Mouse (Mus musculus) kidney, embryonic 16.5 days (tissue): ENCODE results near the gene Glb1l3. TPM values are rescaled to one million over a fixed set of nuclear protein-coding genes. Genes with fewer than 3 reads are reported as not detected.
"Not testable (repeated sequence)": the region's sequence is repeated elsewhere in the genome, so short reads cannot be mapped to it uniquely, and the experiment has no call there.

Experiments used
- ATAC-seq: fragments of 200-750 bp; cut with Nextera tagmentation; 2 replicates; pipeline ENCODE4 v1.8.0; 2017; ENCODE audit warnings: moderate TSS enrichment; ENCODE audit not compliant: low FRiP score, low TSS enrichment
- H3K27ac ChIP-seq: fragments of 300-500 bp; sonication (generic); 2 replicates; pipeline ENCODE4 v1.5.1; 2014; ENCODE audit warnings: low read length
- H3K27me3 ChIP-seq: fragments of 300-500 bp; sonication (generic); 2 replicates; pipeline ENCODE4 v1.6.1; 2014; ENCODE audit warnings: low read length, control low read depth, mixed read lengths; ENCODE audit not compliant: insufficient read depth
- H3K36me3 ChIP-seq: fragments of 300-500 bp; sonication (generic); 2 replicates; pipeline ENCODE4 v1.6.1; 2014; ENCODE audit warnings: low read length, control low read depth, mixed read lengths; ENCODE audit not compliant: insufficient read depth
- H3K4me1 ChIP-seq: fragments of 300-500 bp; sonication (generic); 2 replicates; pipeline ENCODE4 v1.6.1; 2014; ENCODE audit warnings: low read length, control low read depth, mixed read lengths; ENCODE audit not compliant: insufficient read depth
- H3K4me2 ChIP-seq: fragments of 300-500 bp; sonication (generic); replicated peaks from 2 replicates; pipeline ENCODE4 v1.6.1; 2014; ENCODE audit warnings: low read depth, low read length
- H3K4me3 ChIP-seq: fragments of 300-500 bp; sonication (generic); 2 replicates; pipeline ENCODE4 v1.5.1; 2014; ENCODE audit warnings: mild to moderate bottlenecking, low read length
- H3K9ac ChIP-seq: fragments of 300-500 bp; sonication (generic); replicated peaks from 2 replicates; pipeline ENCODE4 v1.6.1; 2014; ENCODE audit warnings: low read length
- H3K9me3 ChIP-seq: fragments of 300-500 bp; sonication (generic); 2 replicates; pipeline ENCODE4 v1.6.1; 2016; ENCODE audit warnings: low read length, control low read depth
- WGBS: fragments of 180-500 bp; shearing (Covaris S2); extraction: QIAGEN DNeasy Blood & Tissue Kit; methylation state at CpG from one replicate; pipeline ENCODE4 v1.1.7; 2014; 5-methylcytosine and 5-hydroxymethylcytosine counted together
- polyA plus RNA-seq: library from polyadenylated mRNA; unstranded; fragments of >200 nt; fragmentation: Nextera tagmentation; extraction: Ambion mirVana; gene quantifications from 2 replicates; pipeline ENCODE4 v1.2.1, GENCODE M21; 2015

Gene Glb1l3
- polyA plus RNA-seq, result not detected in 2 replicates

DNA sequence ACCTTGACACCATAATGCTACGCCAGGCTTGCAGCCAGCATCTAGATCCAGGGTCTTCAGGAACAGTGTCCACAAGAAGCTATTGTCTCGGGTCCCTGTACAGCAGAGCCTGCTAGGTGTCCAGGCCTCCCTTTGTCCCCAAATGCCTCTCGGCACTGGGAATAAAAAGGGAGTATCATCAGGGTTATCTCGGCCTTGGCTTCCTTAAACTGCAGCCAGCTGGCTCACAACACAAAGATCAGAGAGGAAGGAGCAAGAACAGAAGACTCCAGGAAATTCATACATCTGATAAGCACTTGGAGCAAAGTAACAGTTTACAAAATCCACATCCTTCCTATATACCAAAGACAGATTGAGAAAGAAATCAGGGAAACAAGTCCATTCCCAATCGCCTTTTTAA lies at the start of gene Glb1l3:
Gene Glb1l3 (minus strand): TSS at position 140 of the 400 bp plus-strand sequence.
- WGBS, result 67% methylated on average over 5 of the region's 5 CpGs
- ATAC-seq, result no peak
- Histone ChIP-seq H3K36me3 (no peaks in the 10 kb centered on the region), H3K4me1 (no peaks in the 10 kb centered on the region), H3K9me3 (no peaks in the 10 kb centered on the region), H3K4me3 (no peak within 1 kb of the TSS), H3K27me3 (no peaks in the 10 kb centered on the region), H3K27ac (no peak within 1 kb of the TSS), H3K4me2 (no peak within 1 kb of the TSS), H3K9ac (no peak within 1 kb of the TSS)

DNA sequence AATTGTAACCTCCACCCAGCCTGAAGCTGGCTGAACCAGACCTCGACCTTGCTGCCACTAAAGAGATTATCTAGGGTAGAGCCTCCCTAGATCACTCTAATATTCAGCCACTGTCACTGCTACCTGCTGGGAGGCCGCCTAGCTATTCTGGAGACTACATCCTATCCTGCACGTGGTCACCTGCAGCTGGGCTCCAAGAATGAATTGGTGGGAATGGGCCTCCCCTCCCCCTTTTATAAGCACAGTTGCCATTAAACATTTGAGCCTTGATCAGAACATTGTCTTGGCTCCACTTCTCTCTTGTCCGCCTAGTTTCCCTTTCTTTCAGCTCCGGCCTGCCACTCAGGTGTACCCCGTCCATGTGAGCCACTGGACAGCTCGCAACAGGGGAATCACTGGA lies 9.2 kb upstream of the Glb1l3 start:
- H3K4me3 ChIP-seq, H3K27ac ChIP-seq, H3K4me2 ChIP-seq, H3K9ac ChIP-seq, H3K4me1 ChIP-seq, ATAC-seq, H3K27me3 ChIP-seq, H3K36me3 ChIP-seq, H3K9me3 ChIP-seq: not testable (repeated sequence)
- 83% methylated on average over 7 of the region's 7 CpGs for WGBS

DNA sequence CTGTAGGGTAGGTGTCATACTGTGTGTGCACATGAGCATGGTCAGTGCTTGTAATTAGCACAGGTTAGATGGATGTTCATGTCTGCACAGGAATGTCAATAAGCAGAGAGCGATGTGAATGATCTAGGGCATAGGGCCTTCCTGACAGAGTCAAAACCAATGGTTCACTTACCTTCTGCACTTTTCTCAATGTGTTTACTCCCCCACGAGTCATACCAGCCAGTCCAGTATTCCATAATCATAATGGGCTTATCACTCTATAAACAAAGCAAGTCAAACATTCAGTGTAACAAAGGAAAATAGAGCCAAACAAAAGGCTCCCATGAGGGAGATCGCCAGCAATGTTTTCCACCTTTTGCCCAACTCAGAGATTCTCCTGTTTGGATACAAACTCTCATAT lies 29.6 kb downstream of the Glb1l3 start:
- no peak for ATAC-seq
- no peaks in the 10 kb centered on the region for H3K36me3 ChIP-seq

DNA sequence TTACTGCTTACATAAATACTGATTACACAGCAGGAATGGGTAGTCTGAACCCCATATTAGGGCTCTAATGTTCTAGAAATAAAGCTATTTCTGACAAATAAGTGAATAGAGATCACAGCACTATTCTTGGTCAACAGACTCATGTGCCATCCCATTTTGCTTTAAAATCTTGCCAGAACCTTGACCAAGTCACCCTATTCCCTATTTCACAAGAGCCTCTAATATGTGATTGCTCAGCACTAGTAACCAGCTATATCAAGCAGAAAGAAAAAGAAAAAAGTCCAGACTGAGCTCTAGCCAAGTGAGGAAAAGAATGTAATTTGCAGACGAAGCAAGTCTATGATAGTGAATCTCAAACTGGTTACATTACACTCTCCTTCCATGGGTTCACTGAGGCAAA lies 40.7 kb downstream of the Glb1l3 start:
- Histone ChIP-seq H3K36me3 (no peaks in the 10 kb centered on the region), H3K27me3 (no peaks in the 10 kb centered on the region), H3K9me3 (no peaks in the 10 kb centered on the region), H3K4me3 (no peak overlapping the region), H3K4me2 (no peak overlapping the region), H3K4me1 (no peaks in the 10 kb centered on the region), H3K9ac (no peak overlapping the region), H3K27ac (no peak overlapping the region)
- ATAC-seq, result no peak
- WGBS, result 44% methylated on average over 1 of the region's 1 CpGs

More for the DNA sequence above, 29.6 kb downstream of the Glb1l3 start:
- Histone ChIP-seq H3K4me3 (no peak overlapping the region), H3K9ac (no peak overlapping the region), H3K9me3 (no peaks in the 10 kb centered on the region), H3K27me3 (no peaks in the 10 kb centered on the region), H3K4me1 (no peaks in the 10 kb centered on the region), H3K27ac (no peak overlapping the region), H3K4me2 (no peak overlapping the region)
- WGBS, result 87% methylated on average over 3 of the region's 3 CpGs

DNA sequence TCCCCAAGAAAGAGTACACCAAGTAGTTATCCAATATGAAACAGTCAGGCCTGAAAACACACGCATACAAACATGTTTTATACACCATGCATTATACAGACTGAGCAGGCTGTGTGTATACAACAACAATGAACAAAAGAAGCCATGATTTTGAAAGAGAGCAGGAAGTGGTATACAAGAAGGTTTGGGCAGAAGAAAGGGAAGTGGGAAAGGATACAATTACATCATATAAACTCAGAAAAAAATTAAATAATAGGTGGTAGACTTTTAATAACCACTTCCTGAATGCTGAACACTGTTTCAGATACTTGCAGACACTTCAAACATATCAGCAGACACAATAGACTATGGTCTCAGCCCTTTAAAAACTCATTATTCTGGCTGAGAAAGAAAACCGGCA lies 52.0 kb downstream of the Glb1l3 start:
- Histone ChIP-seq H3K4me2 (no peak overlapping the region), H3K36me3 (no peaks in the 10 kb centered on the region), H3K27ac (no peak overlapping the region), H3K27me3 (no peaks in the 10 kb centered on the region), H3K4me3 (no peak overlapping the region), H3K4me1 (0 out of 2 replicates have a peak, but pooled peaks cover 6% of the 10 kb centered on the region), H3K9ac (no peak overlapping the region), H3K9me3 (no peaks in the 10 kb centered on the region)
- ATAC-seq, result no peak
- WGBS, result 77% methylated on average over 2 of the region's 2 CpGs

DNA sequence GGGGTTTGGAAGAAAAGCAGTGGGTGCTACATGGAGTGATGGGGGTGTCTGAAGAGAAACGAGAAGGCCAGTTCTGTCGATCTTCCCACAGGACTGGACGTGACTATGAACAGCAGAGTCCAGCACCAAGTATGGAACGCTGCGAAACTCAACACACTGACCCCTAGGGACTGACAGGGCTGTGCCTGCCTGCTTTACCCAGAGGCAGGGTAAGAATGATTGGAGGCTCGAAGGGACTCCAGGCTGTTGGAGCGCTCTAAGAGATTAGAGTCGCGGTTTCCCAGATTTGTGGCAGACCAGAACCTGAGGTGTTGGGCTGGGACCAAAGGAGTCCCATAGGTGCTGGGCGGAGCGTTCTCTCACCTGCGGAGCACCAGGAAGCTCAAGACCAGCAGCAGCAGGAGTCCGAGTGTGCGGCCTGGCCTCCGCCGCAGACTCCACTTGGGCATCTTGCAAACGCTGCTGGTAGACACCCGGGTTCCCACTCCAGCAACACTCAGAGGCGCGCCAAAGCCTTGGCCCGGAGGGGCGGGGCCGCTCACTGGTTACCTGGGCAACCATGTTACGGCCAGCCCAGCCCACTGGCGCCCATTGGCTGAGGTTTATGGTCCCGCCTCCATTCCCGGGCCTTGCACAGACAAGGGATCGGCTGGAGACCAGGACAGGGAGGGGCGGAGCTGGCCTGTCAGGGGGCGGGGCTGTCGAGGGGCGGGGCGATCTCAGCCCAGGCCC lies 54.6 kb downstream of the Glb1l3 start, which contains the start of gene Glb1l2:
Gene Glb1l2 (minus strand): TSS at position 534 of the 732 bp plus-strand sequence.
- 2% methylated on average over 33 of the region's 33 CpGs for WGBS
- H3K4me1 ChIP-seq, result 0 out of 2 replicates have a peak, but pooled peaks cover 6% of the 10 kb centered on the region
- no peaks in the 10 kb centered on the region for H3K27me3 ChIP-seq
- ATAC-seq, result peak; percentile 100
- H3K4me3 ChIP-seq, result peak within 1 kb of the TSS; percentile 55
- H3K9me3 ChIP-seq, result no peaks in the 10 kb centered on the region
- peak within 1 kb of the TSS; percentile 75 for H3K4me2 ChIP-seq
- H3K9ac ChIP-seq, result peak within 1 kb of the TSS; percentile 62
- no peaks in the 10 kb centered on the region for H3K36me3 ChIP-seq
- peak within 1 kb of the TSS; percentile 81 for H3K27ac ChIP-seq

DNA sequence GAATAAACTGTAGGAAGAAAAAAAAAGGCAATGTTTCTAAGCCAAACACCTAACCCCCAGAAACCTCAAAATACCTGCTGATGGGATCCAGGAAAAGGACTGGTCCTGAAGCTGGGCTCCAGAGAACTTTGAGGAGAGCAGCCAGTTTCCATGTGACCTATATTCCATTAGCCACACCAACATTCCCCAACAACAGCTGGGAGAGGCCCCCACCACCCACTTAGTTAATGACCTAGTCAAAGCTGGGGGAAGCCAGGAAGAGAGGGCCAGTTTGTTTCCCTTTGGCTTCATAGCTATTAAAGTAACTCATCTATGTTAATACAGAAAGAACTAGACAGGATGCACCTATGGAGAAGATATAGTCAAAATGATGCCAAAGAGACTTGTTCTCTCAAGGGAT lies 56.4 kb downstream of the Glb1l3 start:
- no peaks in the 10 kb centered on the region for H3K36me3 ChIP-seq
- H3K27ac ChIP-seq, result peak overlapping the region; percentile 25; the same call in 1 of the 2 replicates
- no peaks in the 10 kb centered on the region for H3K9me3 ChIP-seq
- no peaks in the 10 kb centered on the region for H3K27me3 ChIP-seq
- 0 out of 2 replicates have a peak, but pooled peaks cover 6% of the 10 kb centered on the region for H3K4me1 ChIP-seq
- no peak overlapping the region for H3K9ac ChIP-seq
- ATAC-seq, result no peak
- peak overlapping the region; percentile 75 for H3K4me2 ChIP-seq
- no peak overlapping the region; the same call in 1 of the 2 replicates for H3K4me3 ChIP-seq

DNA sequence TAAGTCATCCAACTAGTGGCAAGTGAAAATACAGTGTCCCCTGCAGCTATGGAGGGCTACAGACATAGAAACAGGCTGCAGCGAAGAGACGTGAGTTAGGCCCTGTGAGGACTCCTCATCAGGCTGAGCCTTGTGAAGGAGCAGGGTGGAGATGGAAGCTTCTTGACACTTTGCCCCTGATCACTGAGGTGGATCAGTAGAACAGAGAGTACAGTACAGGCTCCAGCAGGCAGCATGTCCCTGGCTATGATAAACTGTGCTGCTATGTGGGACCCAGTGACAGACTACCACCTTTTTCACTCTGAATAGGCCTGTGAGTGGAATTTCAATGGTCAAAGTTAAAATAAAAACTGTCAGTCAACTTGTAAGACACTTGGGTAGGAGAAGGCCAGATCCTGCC lies 60.3 kb downstream of the Glb1l3 start:
- no peak overlapping the region for H3K4me3 ChIP-seq
- no peak overlapping the region for H3K4me2 ChIP-seq
- no peaks in the 10 kb centered on the region for H3K36me3 ChIP-seq
- H3K27me3 ChIP-seq, result no peaks in the 10 kb centered on the region
- H3K9me3 ChIP-seq, result no peaks in the 10 kb centered on the region
- H3K4me1 ChIP-seq, result no peaks in the 10 kb centered on the region
- peak; percentile 87 for ATAC-seq
- peak overlapping the region; percentile 61; the same call in 1 of the 2 replicates for H3K27ac ChIP-seq
- no peak overlapping the region for H3K9ac ChIP-seq
- 92% methylated on average over 2 of the region's 2 CpGs for WGBS

DNA sequence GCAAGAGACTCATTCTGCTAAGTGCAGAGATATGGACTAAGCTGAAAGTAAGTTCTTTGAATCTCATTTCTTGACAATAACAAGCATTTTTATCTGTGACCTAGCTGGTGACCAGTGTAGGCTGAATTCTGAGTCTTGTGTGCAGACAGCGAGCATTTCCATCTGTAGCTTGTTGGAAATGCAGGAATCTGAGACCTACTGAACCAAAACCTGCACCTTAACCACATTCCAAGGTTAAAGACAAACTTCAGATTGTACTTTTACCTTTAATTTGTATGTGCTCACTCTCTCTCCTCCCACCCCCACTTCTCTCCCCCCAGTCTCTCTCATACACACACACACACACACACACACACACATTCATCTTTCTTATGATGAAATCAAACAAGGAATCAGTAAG lies 62.0 kb downstream of the Glb1l3 start:
- no peaks in the 10 kb centered on the region for H3K27me3 ChIP-seq
- no peaks in the 10 kb centered on the region for H3K9me3 ChIP-seq
- H3K9ac ChIP-seq, result no peak overlapping the region
- H3K4me1 ChIP-seq, result no peaks in the 10 kb centered on the region
- ATAC-seq, result peak; percentile 72; the same call in 1 of the 2 replicates
- WGBS, result 48% methylated on average over 1 of the region's 1 CpGs
- no peaks in the 10 kb centered on the region for H3K36me3 ChIP-seq
- H3K4me3 ChIP-seq, result no peak overlapping the region
- H3K27ac ChIP-seq, result peak overlapping the region; percentile 68; the same call in 1 of the 2 replicates
- no peak overlapping the region for H3K4me2 ChIP-seq

DNA sequence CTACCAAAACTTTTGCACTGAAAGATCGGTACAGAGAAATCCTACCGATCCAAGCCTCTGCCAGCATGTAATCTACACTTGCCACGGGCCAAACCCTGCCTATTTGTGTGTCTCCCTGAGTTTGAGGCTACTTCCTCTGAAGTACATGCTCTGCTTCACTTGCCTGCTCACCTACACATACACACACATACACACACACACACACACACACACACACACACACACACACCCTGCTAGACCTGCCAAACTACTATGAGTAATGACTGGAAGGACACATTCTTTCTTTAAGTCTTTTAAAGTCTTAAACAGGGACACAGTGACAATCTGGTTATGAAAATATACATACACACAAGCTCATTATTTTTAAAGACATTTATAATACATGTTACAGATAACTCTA lies 62.5 kb downstream of the Glb1l3 start:
- Histone ChIP-seq H3K36me3 (no peaks in the 10 kb centered on the region), H3K9me3 (no peaks in the 10 kb centered on the region), H3K4me3 (no peak overlapping the region), H3K9ac (no peak overlapping the region), H3K27ac (peak overlapping the region; percentile 65), H3K27me3 (no peaks in the 10 kb centered on the region), H3K4me1 (no peaks in the 10 kb centered on the region), H3K4me2 (no peak overlapping the region)
- 59% methylated on average over 3 of the region's 3 CpGs for WGBS
- ATAC-seq, result no peak
